Mouse (Mus musculus) layer of hippocampus, postnatal 25 days (tissue): Measurements from ENCODE around the gene Ap1s3. TPM values are rescaled to one million over a fixed set of nuclear protein-coding genes. Genes with fewer than 3 reads are reported as not detected.
"Not testable (repeated sequence)": the region's sequence is repeated elsewhere in the genome, so short reads cannot be mapped to it uniquely, and the experiment has no call there.

Experiments
- DNase-seq, 2 experiments: peaks; one replicate each; pipeline ENCODE4 v3.0.0; 2022; ENCODE audit warnings: mixed read lengths in 2 of 2, low spot score in 1 of 2; ENCODE audit errors: extremely low spot score in 1 of 2
- total RNA-seq, 2 experiments: library from RNA; stranded (reverse); gene quantifications; 2 replicates each; pipeline ENCODE4 v1.2.3; 2021

The Ap1s3 gene
- total RNA-seq, 2 experiments from 2014 or later, result 2.2 to 2.8 TPM

DNA sequence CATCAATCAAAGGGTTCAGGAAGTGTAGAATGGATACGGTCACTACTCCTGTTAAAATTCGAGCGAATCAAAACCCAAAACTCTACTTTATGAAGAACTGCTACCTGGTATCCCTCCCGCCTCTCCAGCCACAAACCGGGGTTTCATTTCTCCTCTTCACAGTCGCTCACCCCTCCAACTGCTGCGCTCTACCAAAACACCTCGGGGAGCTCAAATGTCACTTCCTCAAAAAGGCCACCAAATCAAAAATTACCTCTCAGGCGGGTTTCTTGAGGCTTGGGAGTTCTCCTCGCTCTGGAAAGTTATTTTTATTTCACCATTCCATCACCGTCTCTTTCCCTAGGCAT is 603 bp downstream of the Ap1s3 start:
- DNase-seq, result no peak

DNA sequence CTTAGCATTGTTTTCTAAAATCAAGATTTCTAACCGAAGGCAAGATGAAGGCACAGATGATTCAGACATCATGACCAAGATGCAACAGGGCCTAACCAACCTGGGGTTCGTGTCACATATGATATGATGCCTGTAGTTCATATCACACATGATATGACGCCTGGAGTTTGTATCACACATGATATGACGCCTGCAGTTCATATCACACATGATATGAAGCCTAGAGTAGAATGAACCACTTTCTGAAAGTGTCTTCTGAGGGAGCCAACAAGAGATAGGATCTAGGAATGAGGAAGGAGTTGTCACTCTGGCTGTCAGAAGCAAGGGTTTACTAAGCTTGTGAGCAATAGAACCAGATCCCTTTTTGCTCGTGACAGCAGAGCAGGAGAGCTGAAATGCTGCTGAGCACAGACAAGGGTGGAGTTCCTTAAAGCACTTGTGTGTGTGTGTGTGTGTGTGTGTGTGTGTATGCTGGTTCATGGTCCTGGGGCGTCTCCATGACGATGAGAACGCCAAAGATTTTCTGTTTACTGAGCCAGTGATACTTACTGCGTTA is 2.3 kb downstream of the Ap1s3 start:
- no peak for DNase-seq

DNA sequence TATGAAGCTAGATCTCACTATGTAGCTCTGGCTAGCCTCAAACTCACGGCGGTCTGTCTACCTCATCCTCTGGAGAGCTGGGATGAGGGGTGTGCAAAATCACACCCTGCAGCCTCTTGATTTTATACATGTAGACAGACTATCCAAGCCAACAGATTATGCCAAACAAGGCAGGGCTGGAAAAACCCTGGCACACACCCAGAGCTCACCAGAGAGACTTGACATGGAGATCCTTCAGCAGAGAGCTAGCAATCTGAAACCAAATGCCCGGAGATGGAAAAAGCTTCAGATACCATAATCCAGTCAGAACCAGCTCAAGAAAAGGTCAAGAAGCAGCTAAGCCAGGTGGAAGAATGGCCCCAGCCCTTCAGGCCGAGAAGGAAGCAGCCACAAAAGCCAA is 6.9 kb downstream of the Ap1s3 start:
- DNase-seq, result no peak

DNA sequence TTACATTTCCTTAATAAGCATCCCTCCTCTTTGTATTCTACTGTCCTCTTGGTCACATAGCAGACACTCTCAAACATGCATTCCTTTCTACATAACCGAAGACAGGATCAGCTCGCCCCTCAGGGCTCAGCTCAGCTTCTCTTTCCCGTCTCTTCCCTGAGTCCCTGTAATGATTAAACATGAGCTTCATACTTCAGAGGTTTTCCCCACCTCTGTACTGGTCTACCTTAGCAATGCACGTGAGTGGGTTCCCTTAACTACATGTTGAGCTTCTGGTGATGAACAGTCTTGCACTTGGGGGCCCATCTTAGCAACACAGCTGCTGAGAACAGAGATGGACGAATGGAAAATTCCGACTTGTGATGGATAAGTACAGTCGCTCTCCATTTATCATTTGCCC is 12.2 kb downstream of the Ap1s3 start:
- no peak for DNase-seq

DNA sequence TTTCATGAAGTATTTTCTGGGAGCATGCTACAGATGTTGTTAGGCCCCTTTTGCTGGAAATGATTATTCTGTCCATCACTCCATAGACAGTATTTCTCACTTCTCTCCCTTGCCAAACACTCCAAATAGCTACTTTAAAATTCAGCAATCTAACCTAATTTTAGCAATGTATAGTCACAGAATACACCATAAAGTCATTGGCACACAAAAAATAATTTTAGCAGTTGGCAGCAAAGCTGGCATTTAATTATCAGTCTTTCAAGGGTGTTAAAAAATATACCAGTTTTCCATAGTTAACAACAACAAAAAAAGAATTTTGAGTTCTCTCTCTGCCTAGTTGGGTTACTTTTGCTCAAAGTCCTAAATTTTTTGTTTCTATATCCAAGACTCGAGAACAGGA is 14.4 kb downstream of the Ap1s3 start:
- DNase-seq, result no peak

DNA sequence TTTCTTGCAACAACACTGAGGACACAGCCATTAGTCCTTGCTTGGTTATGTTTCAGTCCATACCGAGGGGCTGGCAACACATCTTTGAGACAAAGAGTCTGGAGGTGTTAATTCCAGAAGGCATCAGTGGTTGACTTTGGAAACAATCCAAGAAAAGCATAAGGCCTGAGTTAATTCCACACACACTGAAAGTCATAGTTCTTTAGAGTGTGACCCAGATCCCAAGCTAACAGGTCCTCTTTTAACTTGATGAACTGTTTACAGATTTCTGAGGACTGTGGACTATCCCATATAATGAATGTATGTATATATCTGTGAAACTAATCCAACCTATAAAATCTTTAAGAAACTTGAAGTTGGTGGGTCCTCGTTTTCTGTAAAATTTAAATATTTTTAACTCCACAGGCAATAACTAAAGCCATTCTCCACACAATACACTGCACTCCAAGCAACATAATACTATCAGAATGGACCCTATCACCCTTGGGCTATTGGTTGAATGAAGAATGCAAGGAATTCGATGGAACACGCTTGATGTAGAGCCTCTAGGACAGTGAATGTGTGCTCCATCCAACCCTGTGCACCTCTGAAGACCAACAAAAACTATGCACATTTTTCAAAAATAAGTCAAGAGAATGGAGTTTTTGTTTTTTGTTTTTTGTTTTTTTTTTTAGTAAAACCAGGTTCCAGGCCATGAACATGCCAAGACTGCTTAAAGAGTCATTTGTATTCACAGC is 15.8 kb downstream of the Ap1s3 start:
- DNase-seq, result no peak

DNA sequence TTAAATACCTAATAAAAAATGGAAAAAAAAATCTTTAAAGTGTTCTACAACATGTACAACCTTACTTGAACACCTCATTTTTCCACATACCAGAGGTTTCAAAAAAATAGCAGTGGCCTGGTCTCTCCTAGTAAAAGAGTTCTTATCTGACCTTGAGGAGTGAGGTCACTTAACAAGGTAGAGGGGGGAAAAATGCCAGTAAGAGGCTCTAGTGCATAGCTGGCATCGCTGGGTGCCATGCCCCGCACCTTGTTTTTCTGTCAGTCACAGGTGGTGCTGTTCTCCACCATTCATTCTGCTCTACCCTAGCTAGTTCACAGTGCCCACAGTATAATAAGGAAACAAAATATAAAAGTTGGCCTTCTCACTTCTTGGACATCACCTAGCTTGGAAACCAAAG is 16.8 kb downstream of the Ap1s3 start:
- DNase-seq, result no peak

DNA sequence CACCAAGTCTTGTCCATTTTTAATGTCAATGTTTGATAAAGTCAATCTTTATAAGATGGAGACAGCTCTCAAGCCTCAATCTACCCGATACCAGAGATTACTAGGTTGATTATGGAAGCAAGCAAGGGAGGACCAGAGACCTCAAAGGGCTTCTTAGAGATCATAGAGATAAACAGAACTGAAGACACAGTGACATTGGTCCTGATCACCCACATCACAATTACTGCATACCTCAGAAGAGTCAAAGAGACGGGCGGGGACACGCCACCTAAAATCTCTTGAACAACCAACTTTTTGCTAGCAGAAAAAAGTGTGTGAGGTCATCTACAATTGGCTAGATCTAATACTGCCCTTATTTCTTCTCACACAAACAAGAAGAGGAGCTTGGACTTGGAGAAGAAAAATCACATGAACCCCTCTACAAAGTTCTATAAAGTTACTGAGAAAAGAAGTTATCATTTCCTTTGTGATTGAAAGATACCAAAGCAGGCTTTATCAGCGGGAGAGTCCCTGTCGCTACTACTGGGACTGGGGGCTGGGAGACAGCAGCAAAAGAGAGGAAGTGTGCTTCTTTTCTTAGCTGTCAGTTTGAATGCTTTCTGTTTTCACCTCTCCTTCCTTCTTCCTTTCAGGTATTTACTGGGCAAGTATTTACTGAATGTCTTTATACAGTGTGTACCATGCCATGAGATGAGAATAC is 28.2 kb downstream of the Ap1s3 start:
- DNase-seq, result no peak

DNA sequence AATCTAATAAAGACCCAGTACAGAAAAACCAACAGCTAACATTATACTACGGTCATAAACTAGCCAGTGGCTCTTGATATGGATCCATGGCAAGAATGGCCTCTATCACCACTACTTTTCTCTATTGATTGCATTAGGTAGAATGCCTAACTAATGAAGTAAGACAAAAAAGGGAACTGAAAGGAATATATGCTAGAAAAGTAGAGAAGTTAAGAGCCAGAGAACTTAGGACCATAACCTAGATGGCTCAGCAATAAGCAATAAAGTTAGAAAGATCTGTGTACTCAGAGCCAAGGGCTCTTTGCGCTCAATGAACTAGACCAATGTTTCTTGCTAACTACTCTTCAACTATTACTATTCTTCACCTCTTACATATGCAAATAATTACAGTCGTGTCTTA is 29.1 kb downstream of the Ap1s3 start:
- no peak for DNase-seq

DNA sequence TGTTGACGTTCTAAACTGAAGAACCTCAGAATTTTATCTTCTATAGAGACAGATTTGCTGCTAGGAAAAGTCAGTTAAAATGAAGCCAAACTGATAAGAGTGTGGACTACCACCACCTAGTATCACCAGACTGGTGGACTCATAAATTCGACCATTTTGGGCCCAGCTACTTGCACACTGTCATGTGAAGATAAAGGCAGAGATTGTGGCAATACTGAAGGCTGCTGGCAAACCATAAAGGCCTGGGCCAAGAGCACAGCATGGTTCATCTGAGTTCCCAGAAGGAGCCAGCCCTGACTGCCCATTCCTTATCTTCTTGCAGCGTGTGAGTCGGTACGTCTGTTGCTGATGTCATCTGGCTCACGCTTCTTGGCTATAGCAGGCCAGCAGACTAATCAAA is 30.4 kb downstream of the Ap1s3 start:
- DNase-seq, result no peak

DNA sequence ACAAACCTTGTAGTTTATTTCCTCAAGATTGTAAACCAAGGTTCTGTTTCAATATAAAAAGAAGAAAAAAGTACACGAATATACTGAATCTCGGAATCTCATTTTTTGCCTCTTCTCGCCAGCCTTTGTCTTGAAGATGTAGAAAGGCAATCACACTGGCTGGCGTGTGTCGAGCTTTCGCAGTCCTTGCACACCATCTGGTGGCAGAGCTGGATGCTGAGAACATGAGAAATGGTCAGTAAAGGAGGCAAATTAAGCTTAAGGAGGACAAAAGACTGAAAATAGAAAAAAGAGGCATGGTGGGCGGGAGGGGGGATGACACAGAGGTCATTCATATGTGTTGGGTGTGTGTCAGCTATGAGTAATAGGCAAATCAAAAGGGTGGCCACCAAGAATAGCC is 31.6 kb downstream of the Ap1s3 start:
- DNase-seq, result peak; percentile 28 to 64

DNA sequence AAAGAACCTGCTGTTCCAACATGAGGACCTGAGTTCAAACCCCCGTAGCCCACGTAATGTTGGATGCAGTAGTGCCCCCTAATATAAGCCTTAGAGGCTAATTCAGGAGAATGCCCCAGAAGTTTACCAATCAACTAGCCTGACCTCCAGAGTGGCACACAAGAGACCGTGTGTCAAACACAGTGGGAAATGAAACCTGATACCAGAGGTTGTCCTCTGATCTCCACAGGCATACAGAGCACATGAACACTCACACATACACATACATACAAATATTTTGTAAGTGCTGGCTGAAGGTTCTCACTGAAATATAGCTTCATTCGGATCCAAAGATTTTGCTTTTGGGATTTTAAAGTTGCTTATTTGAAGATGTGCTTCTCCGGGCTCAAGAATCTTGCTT is 32.1 kb downstream of the Ap1s3 start:
- no peak for DNase-seq

DNA sequence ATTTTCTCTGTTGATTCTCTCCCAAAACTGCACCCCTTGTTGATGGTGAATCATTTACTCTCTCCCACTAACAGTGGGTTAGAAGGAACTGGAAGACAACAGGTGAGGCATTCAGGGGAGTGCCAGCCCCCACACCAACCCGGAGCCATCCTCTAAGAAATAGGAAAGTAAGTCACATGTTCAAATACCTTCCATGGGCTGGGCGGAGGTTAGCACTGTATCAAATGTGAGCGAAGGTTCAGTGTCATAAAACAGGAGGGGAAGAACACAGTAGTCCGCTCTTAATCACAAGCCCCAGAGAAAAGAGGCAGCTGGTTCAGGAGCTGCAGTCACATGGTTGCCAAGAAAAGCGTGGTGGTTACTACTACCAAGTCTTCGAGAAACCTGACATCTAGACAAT is 32.7 kb downstream of the Ap1s3 start:
- DNase-seq, result no peak

DNA sequence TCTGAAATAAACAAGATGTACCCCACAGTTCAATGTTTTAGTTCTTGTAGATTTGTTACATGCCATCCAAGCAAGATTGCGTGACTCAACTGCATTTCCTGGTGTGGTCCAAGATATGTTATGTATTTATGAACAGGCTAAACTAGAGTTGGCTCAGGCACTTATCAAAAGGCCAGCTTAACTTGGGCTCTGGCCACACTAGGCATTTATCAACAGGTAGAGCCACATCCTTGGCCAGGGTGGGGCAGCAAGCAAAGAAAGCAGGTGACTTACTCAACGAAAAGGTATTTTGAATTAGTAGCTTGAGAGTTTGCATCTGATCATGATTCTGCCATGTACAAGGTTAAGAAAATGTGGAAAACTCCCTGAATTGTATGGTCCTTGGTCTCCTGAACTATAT is 34.0 kb downstream of the Ap1s3 start:
- DNase-seq, result no peak

DNA sequence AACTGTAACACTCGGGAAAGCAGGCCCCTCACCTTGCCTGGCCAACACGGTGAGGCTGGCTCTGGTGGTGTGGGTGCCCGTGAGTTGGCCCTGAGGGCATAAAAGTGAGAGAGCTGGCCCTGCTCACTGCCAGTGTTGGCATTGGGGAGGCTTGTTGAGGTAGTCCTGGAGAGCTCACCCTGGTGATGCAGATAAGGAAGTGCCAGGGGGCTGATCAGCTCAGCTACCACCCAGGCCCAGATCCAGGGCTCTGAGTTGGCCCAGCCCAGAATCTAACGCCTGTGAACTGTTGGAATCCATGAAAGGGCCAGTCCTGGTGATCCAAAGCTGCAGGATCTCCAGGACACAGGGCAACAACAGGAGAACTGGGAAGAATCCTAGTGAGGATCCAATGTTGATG is 40.3 kb downstream of the Ap1s3 start:
- DNase-seq, result no peak

DNA sequence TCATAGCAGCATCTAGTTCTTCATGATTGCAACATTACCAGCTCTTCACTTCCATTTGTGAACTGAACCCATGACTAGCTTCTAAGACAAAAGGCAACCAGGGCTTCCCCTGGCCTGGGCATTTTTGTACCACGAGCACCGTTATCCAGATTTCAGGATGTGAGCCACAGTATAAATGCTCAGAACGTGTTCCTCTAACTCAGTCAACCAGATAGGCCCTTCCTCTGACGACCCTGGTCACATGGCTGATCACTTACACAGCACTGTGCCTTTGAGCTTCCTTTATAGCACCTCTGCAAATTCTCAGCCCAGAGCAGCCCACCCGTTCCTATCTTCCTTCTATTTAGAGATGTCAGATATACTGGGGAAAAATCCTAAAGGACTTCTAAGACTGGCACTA is 42.0 kb downstream of the Ap1s3 start:
- DNase-seq, result no peak

DNA sequence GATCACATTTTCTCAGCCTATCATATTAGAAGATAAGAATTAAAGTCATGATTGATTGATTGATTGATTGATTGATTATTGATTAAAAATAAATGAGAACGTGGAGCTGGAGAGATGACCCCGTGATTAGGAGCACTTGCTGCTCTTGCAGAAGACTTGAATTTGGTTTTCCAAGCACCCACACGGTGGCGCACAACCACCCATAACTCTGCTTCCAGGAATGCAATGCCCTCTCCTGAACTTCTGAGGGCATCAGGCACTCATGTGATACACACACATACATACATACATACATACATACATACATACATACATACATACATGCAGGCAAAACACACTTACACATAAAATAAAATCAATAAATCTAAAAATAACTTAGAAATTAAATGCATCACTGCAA is 45.6 kb downstream of the Ap1s3 start:
- DNase-seq, result peak in 1 of 2 experiments; percentile 15

DNA sequence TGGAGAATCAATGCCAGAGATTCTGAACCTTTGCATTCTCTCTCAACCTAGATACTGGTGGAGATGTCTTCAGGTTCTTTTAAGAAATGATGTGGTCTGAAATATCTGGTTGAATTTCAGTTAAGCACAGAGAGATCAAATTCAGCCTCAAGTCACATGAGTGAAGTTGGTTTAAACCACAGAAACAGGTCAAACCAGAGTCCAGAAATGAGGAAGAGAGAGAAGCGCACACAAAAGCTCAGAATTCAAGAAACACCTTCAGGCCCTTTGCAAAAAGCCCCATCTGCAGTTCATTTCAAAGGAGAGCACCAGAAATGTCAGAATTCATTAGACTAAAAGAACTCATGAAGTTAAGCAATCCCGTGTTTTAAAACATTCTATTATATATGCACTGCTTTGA is 52.3 kb downstream of the Ap1s3 start:
- DNase-seq, result no peak

DNA sequence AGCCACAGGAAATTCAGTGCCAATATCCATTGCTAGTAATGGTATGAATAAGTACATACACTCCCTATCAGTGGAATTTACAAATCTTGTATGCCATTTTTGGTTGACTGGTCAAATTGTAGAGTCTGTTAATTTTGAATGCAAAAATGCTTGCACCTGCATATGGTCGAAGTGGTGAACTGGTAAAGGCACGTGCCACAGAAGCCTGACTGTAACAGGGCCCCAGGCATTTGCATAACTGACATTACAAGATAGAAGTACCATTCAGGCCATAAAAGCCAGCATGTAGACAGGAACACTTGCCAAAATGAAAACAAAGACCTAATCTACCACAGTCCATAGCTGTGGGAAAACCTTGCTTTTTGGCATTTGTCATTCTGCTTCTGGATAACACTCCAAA is 55.3 kb downstream of the Ap1s3 start:
- no peak for DNase-seq

DNA sequence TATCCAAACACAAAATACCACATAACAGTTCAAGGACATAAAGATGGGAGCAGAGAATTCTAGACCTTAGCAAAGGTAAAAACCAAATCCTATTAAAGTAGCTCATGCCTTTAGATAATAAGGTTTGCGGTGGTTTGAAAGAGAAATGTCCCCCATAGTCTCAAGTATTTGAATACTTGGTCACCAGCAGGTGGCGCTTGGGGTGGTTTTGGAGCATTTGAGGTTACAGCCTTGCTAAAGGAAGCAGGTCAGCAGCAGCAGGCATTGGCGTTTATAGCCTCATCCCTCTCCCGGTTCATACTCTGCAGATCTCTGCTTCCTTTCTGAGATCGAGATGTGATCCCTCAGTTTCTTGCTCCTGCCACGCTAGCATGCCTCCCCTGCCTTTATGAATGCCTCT is 57.3 kb downstream of the Ap1s3 start:
- no peak for DNase-seq

DNA sequence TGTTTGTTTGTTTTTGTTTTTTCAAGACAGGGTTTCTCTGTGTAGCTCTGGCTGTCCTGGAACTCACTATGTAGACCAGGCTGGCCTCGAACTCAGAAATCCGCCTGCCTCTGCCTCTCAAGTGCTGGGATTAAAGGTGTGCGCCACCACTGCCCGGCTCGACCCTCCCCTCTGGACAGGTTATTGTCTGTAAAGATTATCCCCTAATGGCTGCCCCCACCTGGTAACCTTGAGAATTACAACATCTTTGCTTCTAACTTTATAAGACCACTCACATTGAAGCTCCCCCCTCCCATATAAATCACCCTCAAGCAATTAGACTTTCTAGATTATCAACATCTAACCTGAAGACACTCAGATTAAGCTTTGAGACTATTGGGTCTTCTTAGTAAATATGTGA is 60.5 kb downstream of the Ap1s3 start:
- DNase-seq, result not testable (repeated sequence)

DNA sequence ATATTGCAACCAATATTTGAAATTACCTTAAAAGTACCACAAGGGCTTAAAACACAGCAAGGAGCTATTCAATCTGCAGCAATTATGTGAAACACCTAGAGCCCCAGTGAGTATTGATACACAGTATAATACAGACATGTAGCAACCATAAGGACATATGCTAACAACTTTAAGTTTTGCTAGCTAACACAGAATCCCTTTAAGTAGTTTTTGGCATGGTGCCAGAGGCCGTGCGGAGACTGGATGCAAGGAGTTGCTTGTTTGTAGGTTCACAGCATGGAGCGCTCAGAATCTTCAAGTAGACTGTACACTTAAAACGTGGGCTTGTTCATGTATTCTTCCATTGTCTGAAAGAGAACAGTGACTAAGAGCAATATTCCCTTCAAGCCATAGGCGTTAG is 62.9 kb downstream of the Ap1s3 start:
- DNase-seq, result not testable (repeated sequence)
